ENCODE assay signal across 8 mouse cellular contexts in genomic region chr5:132195048-132195533, GRCm38 (mm10).
A peak's percentile ranks its signal among the peaks of the same experiment; 100 is the strongest.
DNase-seq lines count a peak whose midpoint lies in the region; ATAC-seq lines count a peak whose summit lies in the region.

No protein-coding gene starts in this region.

- ATAC-seq in neural tube, embryonic 11.5 days (ENCODE audit: insufficient read depth, low FRiP score, low TSS enrichment), result no peak
- peak; percentile 75 for ATAC-seq in hindbrain, embryonic 16.5 days
- ATAC-seq in lung, embryonic 16.5 days (ENCODE audit: low read depth), result peak; percentile 81

- peak; percentile 24 for DNase-seq in neural tube, embryonic 11.5 days (ENCODE audit: low spot score)
- no peak for DNase-seq in neural tube, embryonic 10.5 days (ENCODE audit: extremely low spot score, low spot score)
- DNase-seq in gastrocnemius, adult 18-20 months (ENCODE audit: low spot score), result peak; percentile 14
- DNase-seq in thymus, postnatal 14 days, result no peak
- no peak for DNase-seq in thymus, adult 18-20 months
- DNase-seq in urinary bladder, postnatal 36 days (ENCODE audit: low spot score in 2 of 2), result no peak

- no peak overlapping the region for H3K4me3 ChIP-seq in neural tube, embryonic 11.5 days (ENCODE audit: low read depth, low read length)
- H3K4me3 ChIP-seq in hindbrain, embryonic 16.5 days (ENCODE audit: low read length), result no peak overlapping the region; the same call in 1 of the 2 replicates
- H3K4me3 ChIP-seq in lung, embryonic 16.5 days (ENCODE audit: low read length), result no peak overlapping the region

- H3K4me1 ChIP-seq in neural tube, embryonic 11.5 days (ENCODE audit: control insufficient read depth, insufficient read depth, low read length), result peaks cover 7% of the 10 kb centered on the region
- H3K4me1 ChIP-seq in hindbrain, embryonic 16.5 days (ENCODE audit: control insufficient read depth, insufficient read depth, low read depth, low read length), result peaks cover 12% of the 10 kb centered on the region
- peaks cover 24% of the 10 kb centered on the region for H3K4me1 ChIP-seq in lung, embryonic 16.5 days (replicated peaks; ENCODE audit: control insufficient read depth, insufficient read depth, low read length)

- H3K9ac ChIP-seq in neural tube, embryonic 11.5 days (ENCODE audit: low read length), result no peak overlapping the region
- no peak overlapping the region; the same call in 1 of the 2 replicates for H3K9ac ChIP-seq in hindbrain, embryonic 16.5 days (ENCODE audit: low read depth, low read length)
- H3K9ac ChIP-seq in lung, embryonic 16.5 days (ENCODE audit: low read length), result no peak overlapping the region

- H3K4me2 ChIP-seq in neural tube, embryonic 11.5 days (ENCODE audit: low read depth), result no peak overlapping the region
- H3K4me2 ChIP-seq in hindbrain, embryonic 16.5 days (ENCODE audit: low read length), result peak overlapping the region; percentile 1; the same call in 1 of the 2 replicates
- peak overlapping the region; percentile 12; the same call in 1 of the 2 replicates for H3K4me2 ChIP-seq in lung, embryonic 16.5 days (ENCODE audit: low read depth, low read length)

- H3K27ac ChIP-seq in neural tube, embryonic 11.5 days (ENCODE audit: low read depth, low read length), result no peak overlapping the region
- H3K27ac ChIP-seq in hindbrain, embryonic 16.5 days (ENCODE audit: low read depth, low read length), result no peak overlapping the region
- H3K27ac ChIP-seq in lung, embryonic 16.5 days (ENCODE audit: low read length), result no peak overlapping the region

- WGBS in neural tube, embryonic 11.5 days, result 38% methylated on average over 6 of the region's 6 CpGs
- WGBS in hindbrain, embryonic 16.5 days, result 19% methylated on average over 6 of the region's 6 CpGs
- WGBS in lung, embryonic 16.5 days, result 10% methylated on average over 6 of the region's 6 CpGs

- H3K9me3 ChIP-seq in neural tube, embryonic 11.5 days (ENCODE audit: control insufficient read depth, low read length), result no peaks in the 10 kb centered on the region
- H3K9me3 ChIP-seq in hindbrain, embryonic 16.5 days (ENCODE audit: control insufficient read depth, low read length), result no peaks in the 10 kb centered on the region
- no peaks in the 10 kb centered on the region for H3K9me3 ChIP-seq in lung, embryonic 16.5 days (ENCODE audit: control insufficient read depth, low read length)

- H3K27me3 ChIP-seq in neural tube, embryonic 11.5 days (ENCODE audit: control insufficient read depth, insufficient read depth, low read length), result no peaks in the 10 kb centered on the region
- H3K27me3 ChIP-seq in hindbrain, embryonic 16.5 days (replicated peaks; ENCODE audit: control insufficient read depth, insufficient read depth, low read length), result no peaks in the 10 kb centered on the region
- H3K27me3 ChIP-seq in lung, embryonic 16.5 days (ENCODE audit: control insufficient read depth, insufficient read depth, low read depth, low read length), result no peaks in the 10 kb centered on the region

- no peaks in the 10 kb centered on the region for H3K36me3 ChIP-seq in neural tube, embryonic 11.5 days (ENCODE audit: control insufficient read depth, insufficient read depth, low read length)
- H3K36me3 ChIP-seq in hindbrain, embryonic 16.5 days (ENCODE audit: control insufficient read depth, insufficient read depth, low read length), result no peaks in the 10 kb centered on the region
- H3K36me3 ChIP-seq in lung, embryonic 16.5 days (ENCODE audit: control insufficient read depth, insufficient read depth, low read length), result no peaks in the 10 kb centered on the region

Comparison
In these comparisons a context has a peak if more than half of its experiments do, and no peak if none do; other contexts are left out.
1. DNase-seq: peak in neural tube, embryonic 11.5 days (single experiment) and gastrocnemius, adult 18-20 months (single experiment); none in neural tube, embryonic 10.5 days (single experiment), thymus, postnatal 14 days (single experiment), thymus, adult 18-20 months (0 of 2) and urinary bladder, postnatal 36 days (0 of 2).